Comparison of ENCODE assay signal across 10 mouse cellular contexts in the genomic region with DNA sequence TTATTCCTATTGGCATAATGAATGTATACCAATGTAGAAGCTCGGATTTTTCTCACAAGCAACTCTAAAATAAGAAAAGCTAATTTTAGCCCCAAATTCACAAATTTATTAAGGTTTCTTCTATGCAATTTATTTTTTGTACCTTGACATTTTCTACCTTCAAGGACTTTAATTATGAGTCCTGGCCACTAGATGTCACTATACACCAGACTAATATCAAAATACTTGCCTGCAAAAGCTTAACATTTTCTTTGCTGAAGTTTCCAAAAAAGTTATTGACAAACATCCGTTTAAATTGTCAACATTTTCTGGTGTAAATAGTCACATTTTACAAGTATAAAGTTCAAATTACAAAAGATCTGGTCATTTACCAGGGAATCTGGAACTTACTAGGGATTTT.
DNase-seq lines count a peak whose midpoint lies in the region; ATAC-seq and TF ChIP-seq lines count a peak whose summit lies in the region.
"Had no signal": no experiment of that assay in that cellular context is flagged by ENCODE, and none has a peak within 500 bp of the region (broad histone marks: within the 10 kb centered on the region; RNA-seq: fewer than 3 reads in every experiment).

No protein-coding gene starts in this region.

- H3K9me3 ChIP-seq in ES-E14 (ENCODE audit: control insufficient read depth, insufficient read depth, low read depth, low read length), result no peaks in the 10 kb centered on the region
- H3K9me3 ChIP-seq: hindbrain, embryonic 10.5 days had no signal

- no peaks in the 10 kb centered on the region for H3K4me1 ChIP-seq in ES-E14 (ENCODE audit: control insufficient read depth in 2 of 2, insufficient read depth in 2 of 2, low read length in 2 of 2, poor library complexity in 1 of 2)
- H3K4me1 ChIP-seq: hindbrain, embryonic 10.5 days had no signal

- H3K36me3 ChIP-seq in ES-E14 (ENCODE audit: control insufficient read depth, insufficient read depth, low read length, poor library complexity, severe bottlenecking), result no peaks in the 10 kb centered on the region
- H3K36me3 ChIP-seq: hindbrain, embryonic 10.5 days had no signal

- no peak overlapping the region for H3K27ac ChIP-seq in ES-E14 (ENCODE audit: insufficient read depth, low read depth, low read length, poor library complexity, severe bottlenecking)
- H3K27ac ChIP-seq: hindbrain, embryonic 10.5 days had no signal

- in situ Hi-C loops in ES-E14 (cut with MboI; ENCODE audit: low sequenced_read_pairs in 2 of 2, unreplicated experiment in 2 of 2), result loop anchor here in 1 of 2 experiments (10.0 to 25.0 kb wide), 2 partner anchors 304 to 512 kb away; no protein-coding TSS in a partner anchor

- DNase-seq in CD4-positive, CD25-positive, alpha-beta regulatory T cell, adult 2 months (ENCODE audit: low read depth, low spot score), result peak; percentile 20
- DNase-seq in layer of hippocampus, adult 9-10 months (ENCODE audit: low spot score), result peak; percentile 6
- no peak for DNase-seq in layer of hippocampus, adult 9-11 months
- DNase-seq in ES-E14 (ENCODE audit: low read depth, low spot score), result no peak
- peak; percentile 49 for DNase-seq in embryo, embryonic 11 days
- no peak for DNase-seq in frontal cortex, postnatal 36 days (ENCODE audit: low spot score in 2 of 2)
- no peak for DNase-seq in spleen, adult 18-20 months
- DNase-seq: adrenal gland, adult 8-10 months had no signal

- H3K4me3 ChIP-seq in ES-E14 (ENCODE audit: insufficient read depth in 1 of 2, low read depth in 1 of 2, low read length in 2 of 2, poor library complexity in 1 of 2, severe bottlenecking in 1 of 2), result no peak overlapping the region
- H3K4me3 ChIP-seq: hindbrain, embryonic 10.5 days had no signal

- ATAC-seq in CD4-positive, CD25-positive, alpha-beta regulatory T cell, adult 4 months, result no peak

- H3K9ac ChIP-seq in ES-E14 (ENCODE audit: insufficient read depth, low read depth, low read length, poor library complexity, severe bottlenecking), result no peak overlapping the region

TF ChIP-seq in ES-E14, 5 proteins besides CTCF, POLR2A, EP300 and RAD21:
- TF ChIP-seq MAFK (IDR thresholded peaks at IDR 0.05; ENCODE audit: insufficient read depth, low read depth, low read length), result no peak
- peak; percentile 38; the same call in 1 of the 2 replicates for TF ChIP-seq ZC3H11A (IDR thresholded peaks at IDR 0.05; ENCODE audit: borderline replicate concordance, low read depth, low read length)

Comparison
In these comparisons a context has a peak if more than half of its experiments do, and no peak if none do; other contexts are left out.
1. DNase-seq: peak in CD4-positive, CD25-positive, alpha-beta regulatory T cell, adult 2 months (single experiment), layer of hippocampus, adult 9-10 months (single experiment) and embryo, embryonic 11 days (single experiment); none in layer of hippocampus, adult 9-11 months (single experiment), ES-E14 (single experiment), frontal cortex, postnatal 36 days (0 of 2) and spleen, adult 18-20 months (0 of 2).